Mouse (Mus musculus) WW6 (cell line): ENCODE results near the gene Tmem63b.
A peak's percentile ranks its signal among the peaks of the same experiment; 100 is the strongest.

ENCODE experiments used
- DNase-seq: peaks from one replicate; pipeline ENCODE4 v3.0.0-alpha.2; 2013; ENCODE audit warnings: low read depth, low spot score

The Tmem63b gene

GRCm38 (mm10) chr17:45678106-45678505 is 8.6 kb downstream of the Tmem63b start:
- DNase-seq = no peak

GRCm38 (mm10) chr17:45672598-45672997 is 14.1 kb downstream of the Tmem63b start:
- DNase-seq = no peak

GRCm38 (mm10) chr17:45671821-45672220 is 14.9 kb downstream of the Tmem63b start:
- no peak for DNase-seq

GRCm38 (mm10) chr17:45667986-45668385 is 18.7 kb downstream of the Tmem63b start:
- no peak for DNase-seq

GRCm38 (mm10) chr17:45667481-45667880 is 19.2 kb downstream of the Tmem63b start:
- DNase-seq = no peak

GRCm38 (mm10) chr17:45666091-45666490 is 20.6 kb downstream of the Tmem63b start:
- DNase-seq = no peak

GRCm38 (mm10) chr17:45664608-45665007 is 22.1 kb downstream of the Tmem63b start:
- DNase-seq = no peak

GRCm38 (mm10) chr17:45663106-45663919 is 23.4 kb downstream of the Tmem63b start:
- DNase-seq = no peak

- DNase-seq = no peak
These were observed 27.5 kb downstream of the Tmem63b start, which contains the start of gene Capn11 for GRCm38 (mm10) chr17:45659225-45659624. Gene Capn11 (minus strand): TSS chr17:45659325.

GRCm38 (mm10) chr17:45655820-45656219 is 30.9 kb downstream of the Tmem63b start:
- DNase-seq = peak; percentile 43

- DNase-seq = no peak
These were observed 33.5 kb downstream of the Tmem63b start for GRCm38 (mm10) chr17:45653233-45653632.

- no peak for DNase-seq
These were observed 42.5 kb downstream of the Tmem63b start for GRCm38 (mm10) chr17:45644185-45644584.

- no peak for DNase-seq
These were observed 44.0 kb downstream of the Tmem63b start for GRCm38 (mm10) chr17:45642701-45643100.

GRCm38 (mm10) chr17:45641981-45642380 is 44.7 kb downstream of the Tmem63b start:
- no peak for DNase-seq

- no peak for DNase-seq
These were observed 48.0 kb downstream of the Tmem63b start for GRCm38 (mm10) chr17:45638596-45639295.

GRCm38 (mm10) chr17:45634033-45634432 is 52.7 kb downstream of the Tmem63b start:
- DNase-seq = no peak

GRCm38 (mm10) chr17:45631940-45632339 is 54.8 kb downstream of the Tmem63b start:
- DNase-seq = no peak

GRCm38 (mm10) chr17:45630992-45631391 is 55.7 kb downstream of the Tmem63b start:
- DNase-seq = no peak

- DNase-seq = no peak
These were observed 56.6 kb downstream of the Tmem63b start for GRCm38 (mm10) chr17:45629861-45630694.

GRCm38 (mm10) chr17:45628885-45629855 is 57.5 kb downstream of the Tmem63b start:
- DNase-seq = no peak

- no peak for DNase-seq
These were observed 58.5 kb downstream of the Tmem63b start for GRCm38 (mm10) chr17:45628160-45628559.
